Mouse (Mus musculus) megakaryocyte, embryonic 14.5 days (primary cell): Measurements from ENCODE around the gene Fam198b. TPM values are rescaled to one million over a fixed set of nuclear protein-coding genes. Genes with fewer than 3 reads are reported as not detected.

Source experiments
- H3K27me3 ChIP-seq: replicated peaks from 2 replicates; pipeline ENCODE3; 2012; ENCODE audit warnings: inconsistent platforms
- H3K36me3 ChIP-seq: replicated peaks from 2 replicates; pipeline ENCODE3; 2012; ENCODE audit warnings: low read length, inconsistent platforms, mixed read lengths
- H3K4me1 ChIP-seq: 2 replicates; pipeline ENCODE4 v1.6.1; 2012; ENCODE audit warnings: inconsistent platforms
- H3K4me3 ChIP-seq: replicated peaks from 2 replicates; pipeline ENCODE3; 2012; ENCODE audit warnings: moderate library complexity, mild to moderate bottlenecking, inconsistent platforms
- H3K9me3 ChIP-seq: 2 replicates; pipeline ENCODE4 v1.6.1; 2012; ENCODE audit warnings: inconsistent platforms
- FLI1 ChIP-seq: IDR thresholded peaks from 2 replicates; pipeline ENCODE4 v1.6.1; 2012; ENCODE audit warnings: low read length, inconsistent platforms, mixed read lengths
- GATA1 ChIP-seq: IDR thresholded peaks from 3 replicates; pipeline ENCODE4 v1.6.1; 2012; ENCODE audit warnings: mixed read lengths, low read length, inconsistent platforms, borderline replicate concordance
- polyA plus RNA-seq: library from polyadenylated mRNA; stranded (reverse); fragments of >175 nt; gene quantifications from 2 replicates; pipeline ENCODE4 v1.2.3, GENCODE M21; 2012; ENCODE audit warnings: low replicate concordance; ENCODE audit not compliant: insufficient read depth

Gene Fam198b
- polyA plus RNA-seq, 1 experiment = 0.08 TPM

GRCm38 (mm10) chr3:79994029-79994539 is 109.8 kb downstream of the Fam198b start:
- peaks cover 78% of the 10 kb centered on the region for H3K4me1 ChIP-seq
- H3K9me3 ChIP-seq = no peaks in the 10 kb centered on the region

GRCm38 (mm10) chr3:79995726-79996125 is 111.4 kb downstream of the Fam198b start:
- peak overlapping the region; percentile 64 for H3K4me3 ChIP-seq
- no peaks in the 10 kb centered on the region for H3K9me3 ChIP-seq
- no peak for TF ChIP-seq FLI1
- no peak for TF ChIP-seq GATA1
- peaks cover 61% of the 10 kb centered on the region for H3K4me1 ChIP-seq
- H3K27me3 ChIP-seq = no peaks in the 10 kb centered on the region
- no peaks in the 10 kb centered on the region for H3K36me3 ChIP-seq

More at GRCm38 (mm10) chr3:79994029-79994539, 109.8 kb downstream of the Fam198b start:
- no peak for TF ChIP-seq FLI1
- no peak for TF ChIP-seq GATA1
- H3K27me3 ChIP-seq = no peaks in the 10 kb centered on the region
- peak overlapping the region; percentile 80 for H3K4me3 ChIP-seq
- H3K36me3 ChIP-seq = no peaks in the 10 kb centered on the region

Other genes starting within 250 kb of the Fam198b start
- 6.8 TPM in 1 of 2 replicates, not detected in the other for gene Rxfp1, start 146.7 kb upstream of the Fam198b start, polyA plus RNA-seq
- not detected in 2 replicates for gene Tmem144, start 31.8 kb upstream of the Fam198b start, polyA plus RNA-seq